Mouse (Mus musculus) kidney, adult 11 months (tissue): Measurements from ENCODE around the gene Gm10320.

Experiments
- DNase-seq: peaks from one replicate; pipeline ENCODE4 v3.0.0; 2022

Gm10320 gene

DNA sequence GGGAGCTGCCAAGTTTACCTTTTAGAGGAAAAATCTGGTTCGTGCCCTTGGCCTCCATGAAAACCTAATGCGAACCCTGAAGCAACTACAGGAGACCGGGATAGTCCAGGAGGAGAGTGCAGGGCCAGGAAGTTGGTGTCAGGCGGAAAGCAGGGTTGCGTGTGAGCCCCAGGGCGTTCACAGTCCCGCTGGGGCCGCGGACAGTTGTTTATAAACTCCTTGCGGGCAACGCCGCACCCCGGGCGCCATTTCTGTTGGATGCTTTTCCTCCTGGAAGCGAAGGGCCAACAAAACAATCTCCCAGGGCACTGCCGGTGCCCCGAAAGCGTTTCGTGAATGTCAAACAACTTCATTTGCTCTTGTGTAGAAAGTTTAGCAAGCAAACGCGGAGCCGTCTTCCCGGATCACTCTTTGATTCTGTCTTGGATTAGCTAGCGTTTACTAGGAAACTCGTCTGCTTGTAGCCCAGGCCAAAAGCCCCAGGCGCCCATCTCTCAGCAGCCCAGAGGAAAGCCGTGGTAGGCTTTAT is 11.1 kb upstream of the Gm10320 start:
- DNase-seq: no peak

DNA sequence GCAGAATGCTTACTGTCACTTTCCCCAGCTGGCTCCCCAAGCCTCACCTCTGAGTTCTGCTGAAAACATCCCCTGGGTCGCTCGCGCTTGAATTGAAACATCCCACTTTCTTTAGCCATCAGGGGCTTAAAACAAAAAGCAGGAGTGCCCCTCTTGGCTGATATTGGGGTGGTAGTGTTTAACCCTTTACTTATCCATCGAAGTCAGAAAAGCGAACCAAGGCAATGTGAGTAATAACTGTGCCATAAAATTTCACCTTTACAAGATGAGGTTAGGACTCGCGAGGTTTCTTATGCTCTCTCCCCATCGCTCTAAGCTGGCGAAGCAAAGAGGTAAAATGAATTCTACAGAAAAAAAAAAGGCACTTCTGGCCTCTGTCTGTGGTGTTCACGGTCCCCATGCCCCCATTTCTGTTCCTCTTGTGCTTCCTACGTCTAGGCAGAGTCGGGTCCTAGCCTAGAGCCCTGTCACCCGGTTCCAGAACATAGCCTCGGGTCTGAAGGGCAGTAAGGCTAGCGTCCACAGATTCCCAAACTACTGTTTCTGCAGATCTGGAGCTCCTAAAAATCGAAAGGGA is 10.5 kb upstream of the Gm10320 start:
- DNase-seq: no peak

DNA sequence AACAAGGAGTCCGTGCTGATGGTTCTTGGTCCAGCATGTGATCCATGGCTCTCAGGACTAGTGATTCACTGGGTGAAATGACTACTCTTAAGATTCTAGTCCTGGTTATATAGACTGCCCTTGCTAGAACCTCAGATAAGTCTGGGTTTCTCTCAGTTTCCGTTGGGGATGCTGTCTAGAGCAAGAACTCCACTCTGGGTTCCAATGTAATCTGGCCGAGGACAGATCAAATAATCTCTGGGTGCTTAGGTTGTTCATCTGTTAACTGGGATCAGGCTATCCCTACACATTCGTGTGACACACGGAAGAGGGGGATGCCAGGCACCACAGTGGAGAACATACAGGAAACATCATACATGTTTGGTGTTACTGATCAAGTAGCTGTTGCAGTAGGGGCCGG is 9.5 kb upstream of the Gm10320 start:
- no peak for DNase-seq

GRCm38 (mm10) chr13:98500471-98501125 is 8.8 kb upstream of the Gm10320 start:
- DNase-seq: no peak

DNA sequence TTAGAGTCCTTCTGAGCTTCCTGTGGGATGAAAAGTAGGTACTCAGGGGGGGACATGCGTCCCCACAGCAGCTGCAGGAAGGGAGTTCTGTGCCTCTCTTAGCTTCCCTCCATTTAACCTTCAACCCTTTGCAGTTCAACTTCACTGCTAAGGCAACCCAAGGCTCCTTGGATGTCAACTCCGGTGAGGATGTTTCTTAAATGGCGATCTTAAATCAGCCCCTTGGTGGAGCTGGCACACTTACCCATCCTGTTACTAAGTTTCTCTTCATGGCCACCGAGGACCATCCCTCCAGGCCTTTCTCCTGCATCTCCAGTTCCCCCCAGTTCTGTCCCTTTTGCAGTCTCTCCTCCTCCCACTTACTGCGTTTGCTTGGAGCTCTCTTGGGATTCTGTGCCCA is 6.8 kb upstream of the Gm10320 start:
- DNase-seq: no peak

GRCm38 (mm10) chr13:98498080-98498479 is 6.3 kb upstream of the Gm10320 start:
- no peak for DNase-seq

DNA sequence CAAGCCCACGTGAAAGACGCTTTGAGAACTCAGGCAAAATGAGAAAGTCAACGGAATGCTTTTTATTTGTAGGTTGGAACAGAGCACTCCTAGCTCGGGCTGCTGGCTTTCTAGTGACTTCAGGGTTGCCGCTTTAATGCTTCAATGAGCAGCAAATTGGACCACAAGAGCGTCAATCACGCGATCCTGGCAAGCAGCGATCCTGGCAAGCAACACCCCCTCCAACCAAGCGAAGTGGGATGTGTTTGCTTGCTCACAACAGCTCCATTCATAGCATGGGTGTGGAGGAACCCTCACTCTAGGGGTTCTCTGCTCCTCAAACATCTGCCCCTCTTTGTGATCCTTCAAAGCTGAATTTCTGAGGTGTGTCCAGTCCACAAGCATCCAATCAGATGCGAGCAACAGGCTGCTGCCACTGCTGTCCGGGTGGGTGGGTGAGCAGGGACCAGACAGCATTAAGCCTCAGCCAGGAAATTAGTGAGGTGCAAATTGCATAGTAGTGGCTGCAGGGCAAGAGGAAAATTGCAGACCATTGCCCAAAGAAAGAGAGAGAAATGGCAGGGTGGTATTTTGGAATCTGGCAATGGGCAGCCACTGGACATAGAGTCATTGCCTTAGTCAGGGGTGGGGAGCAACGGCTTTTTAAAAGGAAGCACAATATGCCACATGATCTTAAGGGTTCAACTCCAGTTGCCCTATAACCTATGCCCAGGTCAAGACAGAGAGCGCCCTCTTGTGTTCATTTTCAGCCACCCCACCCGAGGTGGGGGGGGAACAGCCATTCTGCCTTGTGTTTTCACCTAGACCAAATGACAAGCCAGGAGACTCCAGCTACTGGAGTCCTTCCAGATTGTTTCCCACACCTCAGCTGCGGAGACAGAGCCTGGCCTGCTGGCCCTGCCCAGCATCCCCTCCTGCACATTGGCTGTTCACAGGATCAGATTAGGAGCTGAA is 5.4 kb upstream of the Gm10320 start:
- DNase-seq: peak; percentile 69

GRCm38 (mm10) chr13:98494492-98495064 is 2.8 kb upstream of the Gm10320 start:
- no peak for DNase-seq

DNA sequence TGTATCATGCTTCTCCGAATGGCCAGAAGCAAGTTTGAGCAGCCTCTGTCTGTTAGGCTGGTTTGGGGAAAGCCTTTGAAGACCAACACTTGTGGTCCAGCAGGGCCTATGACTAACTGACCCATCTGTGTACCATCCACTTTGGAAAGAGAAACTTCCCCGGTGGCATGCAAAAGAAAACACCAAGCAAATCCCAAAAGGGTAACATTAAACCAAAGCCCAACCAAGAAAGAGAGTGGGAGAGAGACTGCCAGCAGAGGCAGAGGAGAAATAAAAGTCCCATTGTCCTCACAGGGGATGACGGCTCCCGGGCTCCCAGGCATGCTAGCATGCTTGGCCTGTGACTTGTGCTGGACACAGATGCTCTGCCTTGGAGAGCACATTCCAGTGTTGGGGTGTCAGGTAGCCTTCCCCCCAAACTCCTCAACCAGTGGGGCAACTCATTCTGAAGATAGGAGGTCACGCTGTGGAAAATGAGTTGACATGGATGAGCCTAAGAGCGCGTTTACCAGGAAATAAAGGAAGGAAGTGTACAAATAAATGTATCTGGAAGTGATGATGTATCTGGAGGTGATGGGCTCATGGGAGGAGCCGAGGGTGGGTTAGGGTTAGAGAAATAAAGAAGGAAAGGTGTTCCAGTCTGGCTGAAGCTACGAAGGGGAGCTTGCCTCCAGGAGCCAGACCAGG is 911 bp upstream of the Gm10320 start:
- no peak for DNase-seq

GRCm38 (mm10) chr13:98486726-98487125 is 5.1 kb downstream of the Gm10320 start:
- no peak for DNase-seq

DNA sequence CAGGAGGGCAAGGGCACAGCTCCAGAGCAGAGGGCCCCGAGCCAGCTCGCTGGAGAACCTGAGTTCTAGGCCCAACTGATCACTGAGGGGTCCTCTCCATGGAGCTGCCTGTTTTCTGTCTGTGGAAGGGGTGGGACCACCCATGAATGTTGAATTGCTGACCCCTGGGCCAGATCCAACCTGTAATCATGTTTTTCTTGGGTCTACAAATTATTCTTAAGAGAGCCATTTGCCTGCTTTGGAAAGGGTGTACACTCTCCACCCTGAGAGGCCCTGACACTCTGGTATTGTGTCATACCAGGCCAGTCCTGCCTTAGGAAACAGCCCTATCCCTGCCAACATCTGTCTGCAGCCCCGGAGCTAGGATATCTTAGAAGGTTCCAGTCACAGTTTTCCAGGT is 5.6 kb downstream of the Gm10320 start:
- DNase-seq: no peak

GRCm38 (mm10) chr13:98485440-98485839 is 6.4 kb downstream of the Gm10320 start:
- DNase-seq: no peak

GRCm38 (mm10) chr13:98477991-98478390 is 13.8 kb downstream of the Gm10320 start:
- no peak for DNase-seq

DNA sequence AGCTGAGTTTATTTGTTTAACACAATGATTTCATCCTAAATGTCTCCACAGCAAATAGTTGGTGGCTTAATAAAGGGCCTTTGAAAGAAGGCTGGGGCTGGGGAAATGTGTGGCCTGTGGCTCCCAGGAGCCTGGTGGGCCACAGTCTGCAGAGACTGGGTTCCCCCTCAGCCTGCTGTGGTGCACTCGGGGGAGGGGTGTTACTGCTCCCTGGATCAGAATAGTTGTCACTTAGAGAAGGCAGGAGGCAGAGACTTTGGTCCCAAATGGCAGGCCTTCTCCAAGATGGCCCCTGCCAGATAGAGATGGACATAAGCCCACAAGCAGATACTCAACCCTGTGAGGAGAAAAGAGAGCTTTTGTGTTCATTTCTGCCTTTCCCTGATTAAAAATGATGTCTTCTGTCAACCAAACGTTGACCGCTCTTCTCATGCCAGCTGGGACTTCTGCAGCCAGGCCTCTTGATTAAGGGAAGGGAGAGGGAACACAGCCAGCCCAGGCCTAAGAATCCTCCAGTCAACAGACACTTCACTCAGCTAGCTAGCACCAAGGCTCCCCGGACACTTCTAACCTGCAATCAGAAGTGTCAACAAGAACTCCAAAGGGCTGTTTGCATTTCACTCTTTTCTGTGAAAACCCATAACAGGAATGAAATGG is 14.8 kb downstream of the Gm10320 start:
- DNase-seq: no peak

DNA sequence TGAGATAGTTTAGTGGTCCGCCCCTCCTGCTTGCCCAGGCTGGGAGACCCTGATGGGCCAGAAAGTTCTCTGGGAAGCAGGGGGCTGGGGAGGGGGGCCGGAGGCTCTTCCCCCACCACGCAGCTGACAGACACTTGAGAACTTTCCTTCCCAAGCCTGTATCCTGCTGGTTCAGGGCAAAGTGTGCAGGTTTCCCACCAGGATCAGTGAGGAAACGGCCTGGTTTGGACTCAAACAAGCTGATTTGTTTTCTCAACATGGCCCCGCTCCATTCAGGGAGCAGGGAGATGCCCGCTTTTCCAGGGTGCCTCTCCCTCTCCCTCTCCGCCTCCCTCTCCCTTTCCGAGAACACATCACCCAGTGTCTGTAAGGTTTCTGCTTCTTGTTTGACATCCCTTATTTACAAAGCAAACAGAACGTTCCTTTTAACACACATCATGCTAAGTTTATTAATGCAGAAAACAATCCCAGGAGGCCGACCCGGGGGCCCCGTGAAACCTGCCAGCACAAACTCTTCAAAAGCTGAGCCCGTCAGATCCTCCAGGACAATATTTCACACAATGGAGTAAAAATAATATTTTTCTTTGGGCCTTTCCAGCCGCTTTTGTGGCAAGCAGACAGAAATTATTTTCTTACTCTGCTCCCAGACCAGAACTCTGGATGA is 15.5 kb downstream of the Gm10320 start:
- DNase-seq: no peak

DNA sequence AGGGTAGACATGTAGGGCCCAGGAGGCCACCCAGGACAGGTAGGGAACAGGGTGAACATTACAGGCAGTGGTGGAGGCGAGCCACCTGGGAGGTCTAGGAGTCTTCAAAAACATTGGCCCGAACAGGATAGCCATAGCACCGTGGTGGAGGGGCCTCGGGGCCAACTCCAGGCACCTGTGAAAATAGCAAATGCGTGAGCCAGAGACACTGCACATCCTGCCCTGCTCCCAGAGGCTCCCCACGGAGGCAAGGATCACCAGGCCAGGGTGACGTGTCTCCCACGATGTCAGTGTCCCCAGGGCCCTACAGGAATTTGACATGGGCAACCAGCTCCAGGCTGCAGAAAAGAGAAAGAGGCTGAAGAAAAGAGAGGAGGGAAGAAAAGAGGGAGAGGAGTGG is 16.1 kb downstream of the Gm10320 start:
- DNase-seq: no peak

GRCm38 (mm10) chr13:98473034-98473433 is 18.8 kb downstream of the Gm10320 start:
- DNase-seq: no peak

DNA sequence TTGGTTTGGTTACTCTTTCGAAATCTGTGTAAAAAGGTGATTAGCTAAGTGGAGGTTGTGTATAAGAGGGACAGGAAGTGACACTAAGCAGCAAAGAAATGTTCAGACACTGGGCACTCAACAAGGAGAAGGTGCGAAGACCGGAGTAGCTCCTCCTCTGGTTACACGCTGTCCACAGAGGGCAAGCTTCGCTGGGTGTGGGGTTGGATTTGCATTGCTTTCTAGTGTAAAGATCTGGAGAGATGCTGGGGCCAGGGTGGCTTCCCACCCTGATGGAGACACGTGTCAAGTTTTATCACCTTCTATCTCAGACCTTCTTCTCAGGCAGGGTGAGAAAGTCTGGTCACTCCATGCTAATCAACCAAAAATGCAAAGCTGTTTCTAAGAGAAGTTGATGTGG is 20.0 kb downstream of the Gm10320 start:
- no peak for DNase-seq

GRCm38 (mm10) chr13:98470321-98470720 is 21.5 kb downstream of the Gm10320 start:
- no peak for DNase-seq

GRCm38 (mm10) chr13:98469916-98470315 is 21.9 kb downstream of the Gm10320 start:
- no peak for DNase-seq

- no peak for DNase-seq
Measured at GRCm38 (mm10) chr13:98461467-98461866, 30.3 kb downstream of the Gm10320 start.

DNA sequence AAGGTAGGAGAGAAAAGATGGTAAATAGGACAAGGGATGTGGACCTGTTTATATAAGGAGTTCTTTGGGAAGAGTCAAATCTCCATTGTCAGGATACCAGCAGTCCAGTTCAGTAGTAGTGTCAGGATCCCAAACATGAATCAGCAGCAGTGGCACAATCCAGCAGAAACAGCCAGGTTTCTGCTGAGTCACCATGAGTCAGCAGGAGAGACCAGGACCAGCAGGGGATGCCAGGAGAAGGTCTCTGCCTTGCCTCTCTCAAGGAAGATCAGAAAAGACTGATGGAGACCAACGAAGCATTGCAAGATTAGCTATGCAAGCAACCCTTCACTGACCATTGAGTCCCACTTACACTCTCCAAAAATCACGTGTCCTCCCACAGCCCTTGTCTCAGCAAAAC is 35.4 kb downstream of the Gm10320 start:
- no peak for DNase-seq
